In genomic region chr2:32928235-32928946, GRCm38 (mm10) we compare ENCODE assay signal across 9 mouse cellular contexts. TPM values are rescaled to one million over a fixed set of nuclear protein-coding genes. Genes with fewer than 3 reads are reported as not detected.
DNase-seq lines count a peak whose midpoint lies in the region; ATAC-seq lines count a peak whose summit lies in the region.
"Had no signal": no experiment of that assay in that cellular context is flagged by ENCODE, and none has a peak within 500 bp of the region (broad histone marks: within the 10 kb centered on the region; RNA-seq: fewer than 3 reads in every experiment).

No protein-coding gene starts in this region.

- WGBS in forebrain, embryonic 16.5 days, result 28% methylated on average over 10 of the region's 10 CpGs
- WGBS in hindbrain, embryonic 10.5 days, result 30% methylated on average over 10 of the region's 10 CpGs
- WGBS in lung, embryonic 16.5 days, result 25% methylated on average over 10 of the region's 10 CpGs

- H3K9ac ChIP-seq in forebrain, embryonic 16.5 days (replicated peaks; ENCODE audit: low read depth, low read length), result no peak overlapping the region
- H3K9ac ChIP-seq in lung, embryonic 16.5 days (ENCODE audit: low read length), result peak overlapping the region; percentile 57

- no peaks in the 10 kb centered on the region for H3K9me3 ChIP-seq in forebrain, embryonic 16.5 days (ENCODE audit: control insufficient read depth, low read length)
- no peaks in the 10 kb centered on the region for H3K9me3 ChIP-seq in hindbrain, embryonic 10.5 days
- no peaks in the 10 kb centered on the region for H3K9me3 ChIP-seq in lung, embryonic 16.5 days (ENCODE audit: control insufficient read depth, low read length)

- H3K36me3 ChIP-seq in forebrain, embryonic 16.5 days (ENCODE audit: control insufficient read depth, insufficient read depth), result peaks cover 4% of the 10 kb centered on the region
- H3K36me3 ChIP-seq in hindbrain, embryonic 10.5 days, result peaks cover 54% of the 10 kb centered on the region
- H3K36me3 ChIP-seq in lung, embryonic 16.5 days (ENCODE audit: control insufficient read depth, insufficient read depth, low read length), result peaks cover 16% of the 10 kb centered on the region

- no peak overlapping the region for H3K4me3 ChIP-seq in forebrain, embryonic 16.5 days (replicated peaks; ENCODE audit: low read length)
- no peak overlapping the region for H3K4me3 ChIP-seq in hindbrain, embryonic 10.5 days
- no peak overlapping the region for H3K4me3 ChIP-seq in lung, embryonic 16.5 days (ENCODE audit: low read length)

- no peak overlapping the region for H3K27ac ChIP-seq in forebrain, embryonic 16.5 days (ENCODE audit: low read length)
- H3K27ac ChIP-seq in hindbrain, embryonic 10.5 days, result 0 out of 2 replicates have a peak overlapping the region, but pooled peaks have one; percentile 9
- peak overlapping the region; percentile 96 for H3K27ac ChIP-seq in lung, embryonic 16.5 days (ENCODE audit: low read length)
- H3K27ac ChIP-seq: macrophage had no signal

- H3K4me1 ChIP-seq in forebrain, embryonic 16.5 days (replicated peaks; ENCODE audit: control insufficient read depth, insufficient read depth, low read length), result no peaks in the 10 kb centered on the region
- peaks cover 14% of the 10 kb centered on the region; the same call in 1 of the 2 replicates for H3K4me1 ChIP-seq in hindbrain, embryonic 10.5 days (replicated peaks)
- peaks cover 18% of the 10 kb centered on the region for H3K4me1 ChIP-seq in lung, embryonic 16.5 days (replicated peaks; ENCODE audit: control insufficient read depth, insufficient read depth, low read length)

- no peaks in the 10 kb centered on the region for H3K27me3 ChIP-seq in forebrain, embryonic 16.5 days (replicated peaks; ENCODE audit: control insufficient read depth, insufficient read depth, low read length)
- H3K27me3 ChIP-seq in hindbrain, embryonic 10.5 days (ENCODE audit: insufficient read depth, poor library complexity, severe bottlenecking), result no peaks in the 10 kb centered on the region
- no peaks in the 10 kb centered on the region for H3K27me3 ChIP-seq in lung, embryonic 16.5 days (ENCODE audit: control insufficient read depth, insufficient read depth, low read depth, low read length)

- peak; percentile 89 for DNase-seq in ES-CJ7 (ENCODE audit: low read depth, low spot score)
- peak; percentile 71 for DNase-seq in cerebellum, adult 11 months
- peak; percentile 67 for DNase-seq in hindbrain, embryonic 10.5 days (ENCODE audit: low spot score)
- DNase-seq in layer of hippocampus, adult 9-11 months, result peak; percentile 60
- peak; percentile 74 for DNase-seq in retina, postnatal 1 day
- DNase-seq in urinary bladder, postnatal 36 days (ENCODE audit: low spot score in 2 of 2), result peak; percentile 72 to 80

- peak; percentile 55 for ATAC-seq in forebrain, embryonic 16.5 days
- peak; percentile 77 for ATAC-seq in lung, embryonic 16.5 days (ENCODE audit: low read depth)

- H3K4me2 ChIP-seq in forebrain, embryonic 16.5 days (ENCODE audit: low read length), result no peak overlapping the region
- peak overlapping the region; percentile 42 for H3K4me2 ChIP-seq in lung, embryonic 16.5 days (ENCODE audit: low read depth, low read length)

RNA-seq across cellular contexts. Expression of gene Rpl12, which starts 33.0 kb away (rescaled TPM):
- 101 and 105 TPM in 2 replicates for polyA plus RNA-seq in forebrain, embryonic 16.5 days (2015; fragmentation: Nextera tagmentation; extraction: Ambion mirVana)
- 131 and 166 TPM in 2 replicates for polyA plus RNA-seq in hindbrain, embryonic 10.5 days (2016; fragmentation: Nextera tagmentation; extraction: Ambion mirVana)
- 145 and 151 TPM in 2 replicates for polyA plus RNA-seq in lung, embryonic 16.5 days (2015; fragmentation: Nextera tagmentation; extraction: Ambion mirVana)

RNA-seq across cellular contexts. Expression of gene Lrsam1, which starts 33.0 kb away (rescaled TPM):
- 18.1 and 21.9 TPM in 2 replicates for polyA plus RNA-seq in forebrain, embryonic 16.5 days (2015; fragmentation: Nextera tagmentation; extraction: Ambion mirVana)
- 11.5 TPM in 2 replicates for polyA plus RNA-seq in hindbrain, embryonic 10.5 days (2016; fragmentation: Nextera tagmentation; extraction: Ambion mirVana)
- polyA plus RNA-seq in lung, embryonic 16.5 days (2015; fragmentation: Nextera tagmentation; extraction: Ambion mirVana), result 9.3 and 10.6 TPM in 2 replicates

RNA-seq across cellular contexts. Expression of gene Fam129b, which starts 52.5 kb away (rescaled TPM):
- polyA plus RNA-seq in forebrain, embryonic 16.5 days (2015; fragmentation: Nextera tagmentation; extraction: Ambion mirVana), result 36.4 and 41.1 TPM in 2 replicates
- 34.3 and 36.1 TPM in 2 replicates for polyA plus RNA-seq in hindbrain, embryonic 10.5 days (2016; fragmentation: Nextera tagmentation; extraction: Ambion mirVana)
- 133 and 141 TPM in 2 replicates for polyA plus RNA-seq in lung, embryonic 16.5 days (2015; fragmentation: Nextera tagmentation; extraction: Ambion mirVana)

RNA-seq across cellular contexts. Expression of gene Slc2a8, which starts 53.5 kb away (rescaled TPM):
- polyA plus RNA-seq in forebrain, embryonic 16.5 days (2015; fragmentation: Nextera tagmentation; extraction: Ambion mirVana), result 23.9 and 24.0 TPM in 2 replicates
- polyA plus RNA-seq in hindbrain, embryonic 10.5 days (2016; fragmentation: Nextera tagmentation; extraction: Ambion mirVana), result 21.3 and 27.4 TPM in 2 replicates
- polyA plus RNA-seq in lung, embryonic 16.5 days (2015; fragmentation: Nextera tagmentation; extraction: Ambion mirVana), result 19.2 and 20.6 TPM in 2 replicates
